Mouse (Mus musculus) erythroid progenitor cell, adult 5-6 weeks (primary cell): ENCODE data around the gene Clca4b. TPM values are rescaled to one million over a fixed set of nuclear protein-coding genes. Genes with fewer than 3 reads are reported as not detected.
A peak's percentile ranks its signal among the peaks of the same experiment; 100 is the strongest.
"Not testable (repeated sequence)": the region's sequence is repeated elsewhere in the genome, so short reads cannot be mapped to it uniquely, and the experiment has no call there.

Experiments used
- ATAC-seq: replicated peaks from 2 replicates; pipeline ENCODE4 v1.8.0; 2016; ENCODE audit warnings: moderate number of reproducible peaks, mild to moderate bottlenecking, moderate TSS enrichment, inconsistent platforms; ENCODE audit not compliant: poor library complexity, low FRiP score, severe bottlenecking
- total RNA-seq, 2 experiments: library from RNA; stranded (forward) in 1 of 2; stranded (reverse) in 1 of 2; fragments of 150-400 nt in 1 of 2; fragments of 186-747, 209-891 nt in 1 of 2; gene quantifications; 2 replicates each; pipeline versions ENCODE4 v1.2.3 to v1.2.4; 2015 to 2017; ENCODE audit warnings: low replicate concordance in 2 of 2

The Clca4b gene
- total RNA-seq (2015; ENCODE audit: low replicate concordance) (not detected in 2 replicates), total RNA-seq (2017; ENCODE audit: low replicate concordance) (not detected in 2 replicates)

DNA sequence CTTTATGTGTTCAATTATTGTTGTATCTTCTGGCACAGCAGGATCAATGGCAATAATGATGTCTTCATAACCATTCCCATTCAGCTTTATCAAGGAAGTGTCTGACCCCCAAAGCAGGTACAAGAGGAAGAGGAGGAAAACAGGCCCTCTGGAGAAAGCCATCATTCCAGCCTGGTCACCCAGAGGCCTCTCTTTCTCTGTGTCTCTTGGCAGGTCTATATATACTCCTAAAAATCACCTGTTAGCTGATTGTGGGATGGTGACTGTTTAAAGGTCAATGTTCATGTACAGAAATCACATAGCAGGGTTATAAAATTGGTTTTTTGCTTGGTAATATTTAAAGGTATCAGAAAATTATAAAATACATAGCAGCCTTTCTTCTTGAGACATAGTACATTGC lies at the start of gene Clca4b:
TSS of gene Clca4b (minus strand) at position 195 of the 400 bp plus-strand sequence.
- no peak for ATAC-seq

DNA sequence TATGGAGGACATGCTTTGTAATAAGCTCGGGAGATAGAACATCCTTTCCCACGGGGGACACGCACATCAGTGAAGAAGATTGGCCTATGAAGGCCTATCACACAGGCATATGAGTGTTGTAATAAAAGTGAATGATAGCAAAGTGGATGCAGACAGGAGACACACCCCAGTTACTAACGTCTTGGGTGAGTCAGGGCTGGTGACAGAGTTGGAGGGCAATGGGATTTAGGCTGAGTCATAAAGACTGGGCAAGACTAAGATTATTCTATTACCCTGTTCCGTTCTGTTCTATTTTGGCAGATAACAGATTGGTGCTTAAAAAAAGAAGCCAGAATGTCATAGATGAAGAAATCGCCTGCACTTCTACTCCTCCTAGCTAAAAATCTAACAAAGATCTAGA lies 48.2 kb upstream of the Clca4b start:
- ATAC-seq = no peak

DNA sequence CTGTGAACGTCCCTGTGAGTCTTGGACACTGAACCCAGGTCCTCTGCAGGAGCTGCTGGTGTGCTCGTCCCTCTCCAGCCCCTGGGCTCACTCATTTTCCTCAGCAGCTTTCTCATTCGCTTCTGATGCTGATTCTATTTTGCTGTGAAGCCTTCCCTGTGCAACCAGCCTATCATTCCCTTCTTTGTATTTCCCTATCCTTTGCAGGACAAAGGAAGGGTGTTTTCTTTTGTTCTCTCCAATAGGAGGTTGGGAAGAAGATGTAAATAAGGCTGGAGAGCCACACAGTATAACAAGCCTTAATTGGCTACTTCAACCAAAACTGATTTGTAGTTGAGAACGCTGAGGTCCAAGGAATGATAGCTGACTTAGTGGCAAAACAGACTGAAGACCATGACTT lies 45.3 kb upstream of the Clca4b start:
- ATAC-seq = no peak

GRCm38 (mm10) chr3:144976091-144976490 lies 43.8 kb upstream of the Clca4b start:
- ATAC-seq = no peak

DNA sequence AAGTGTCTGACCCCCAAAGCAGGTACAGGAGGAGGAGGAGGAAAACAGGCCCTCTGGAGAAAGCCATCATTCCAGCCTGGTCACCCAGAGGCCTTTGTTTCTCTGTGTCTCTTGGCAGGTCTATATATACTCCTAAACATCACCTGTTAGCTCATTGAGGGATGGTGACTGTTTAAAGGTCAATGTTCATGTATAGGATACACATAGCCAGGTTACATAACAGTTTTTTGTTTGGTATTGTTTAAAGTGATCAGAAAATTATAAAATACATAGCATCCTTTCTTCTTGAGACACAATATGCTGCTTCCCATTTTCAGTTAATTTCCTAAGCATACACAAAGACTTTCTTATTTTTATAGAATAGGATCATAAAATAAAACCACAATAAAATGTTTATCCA lies 42.6 kb upstream of the Clca4b start, which contains the start of gene Clca4a:
TSS of gene Clca4a (minus strand) at position 101 of the 400 bp plus-strand sequence.
- no peak for ATAC-seq

DNA sequence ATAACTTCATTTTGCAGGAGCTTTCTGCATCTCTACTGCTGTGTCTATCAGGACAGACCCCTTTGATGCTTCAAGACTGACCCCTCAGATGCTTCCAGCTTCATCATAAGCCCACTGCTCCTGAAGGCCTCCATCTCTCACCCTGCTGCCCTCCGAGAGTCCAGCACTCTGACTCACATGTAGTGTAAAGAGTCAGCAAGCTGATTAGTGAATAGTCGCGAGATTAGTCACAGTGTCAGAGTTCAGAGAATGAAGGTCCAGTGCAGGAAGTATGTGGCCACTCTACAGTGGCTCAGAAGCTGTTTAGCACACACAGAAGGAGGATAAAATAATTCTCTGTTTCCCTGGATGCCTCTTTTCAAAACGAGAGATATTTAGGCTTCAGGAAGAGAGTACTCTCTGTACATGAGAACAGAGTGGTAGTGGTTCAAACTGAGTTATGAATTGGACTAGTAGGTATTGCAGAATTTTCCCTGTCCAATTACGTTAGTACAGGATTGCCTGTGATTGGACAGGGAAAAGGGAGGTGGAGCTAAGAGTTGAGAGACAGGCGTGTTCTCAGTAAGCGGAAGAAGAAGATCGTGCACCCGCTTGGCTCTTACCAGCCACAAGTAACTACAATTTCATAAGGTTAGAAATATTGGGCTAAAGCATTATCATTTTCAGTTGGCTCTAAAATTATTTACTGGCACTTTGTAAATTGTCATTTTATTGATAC lies 39.4 kb upstream of the Clca4b start:
- ATAC-seq = no peak

DNA sequence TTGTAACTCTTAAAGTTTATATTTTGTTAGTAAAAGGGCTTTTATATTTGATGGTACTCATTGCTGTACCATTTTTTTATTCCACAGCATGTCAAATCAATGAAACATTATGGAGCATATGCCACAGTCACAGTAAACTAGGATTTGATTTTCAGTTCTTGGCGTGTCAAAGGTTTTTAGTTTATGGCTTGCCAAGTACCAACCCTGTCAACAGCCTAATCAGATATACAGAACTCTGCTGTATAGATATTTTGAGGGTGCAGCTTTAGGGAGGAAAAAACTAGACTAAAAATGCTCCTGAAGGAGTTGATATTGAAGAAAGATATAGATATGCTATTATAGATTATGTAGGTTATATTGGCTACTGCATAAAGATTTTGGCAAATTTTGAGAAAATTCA lies 37.4 kb upstream of the Clca4b start:
- no peak for ATAC-seq

GRCm38 (mm10) chr3:144966074-144966473 lies 33.7 kb upstream of the Clca4b start:
- ATAC-seq = no peak

DNA sequence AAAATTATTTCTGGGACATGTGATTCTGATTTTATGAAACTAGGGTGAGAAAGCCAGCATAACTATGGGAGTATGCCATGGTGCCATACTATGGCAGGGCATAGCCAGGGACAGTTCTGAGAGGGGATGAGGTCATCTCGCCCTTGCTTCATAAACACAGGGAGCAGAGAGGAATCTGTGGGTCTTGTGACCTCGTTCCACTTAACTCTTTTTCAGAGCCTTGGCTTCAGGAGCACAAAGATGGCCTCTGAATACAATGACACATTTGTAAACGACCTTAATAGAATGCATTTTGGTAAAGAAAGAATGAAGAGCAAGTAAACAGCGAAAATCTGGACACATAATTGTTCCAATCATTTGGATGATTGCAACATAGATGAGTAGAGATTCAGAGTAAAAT lies 18.5 kb upstream of the Clca4b start:
- ATAC-seq = no peak

DNA sequence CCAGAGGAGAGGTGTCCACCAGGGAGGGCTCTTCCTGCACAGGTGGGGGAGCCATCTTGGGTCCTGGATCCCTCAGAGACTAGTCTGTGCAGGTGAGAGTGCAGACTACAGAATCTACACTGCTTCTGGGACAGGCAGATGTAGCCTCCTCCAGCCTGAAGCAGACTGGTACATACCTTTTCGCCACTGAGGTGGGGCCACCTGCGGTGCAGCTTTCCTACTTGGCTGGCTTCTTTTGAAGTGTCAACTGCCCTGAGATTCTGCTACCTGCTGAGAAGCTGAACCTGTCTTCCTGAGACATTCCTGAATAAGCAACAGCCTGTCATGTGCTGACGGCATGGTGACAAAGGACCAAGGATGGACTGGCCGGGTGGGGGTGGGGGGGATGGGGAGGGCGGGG lies 15.0 kb upstream of the Clca4b start:
- not testable (repeated sequence) for ATAC-seq

DNA sequence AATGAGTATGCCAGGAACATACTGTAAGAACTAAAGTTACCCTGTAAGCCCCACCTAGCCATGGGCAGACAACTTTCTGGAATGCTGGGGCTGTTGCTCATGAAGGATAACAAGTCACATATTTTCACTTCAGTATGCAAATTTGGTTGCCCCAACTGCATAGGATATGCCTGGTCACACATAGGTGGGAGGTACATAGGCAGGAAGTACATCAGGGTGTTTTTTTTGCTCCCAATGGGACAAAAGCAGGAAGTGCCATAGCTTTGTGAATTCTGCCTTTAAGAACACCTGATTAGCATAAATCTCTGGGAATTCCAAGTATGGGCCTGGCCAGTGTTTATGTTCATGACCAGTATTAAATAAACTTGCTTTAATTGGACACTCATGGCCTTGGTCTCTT lies 1.3 kb upstream of the Clca4b start:
- ATAC-seq = not testable (repeated sequence)

DNA sequence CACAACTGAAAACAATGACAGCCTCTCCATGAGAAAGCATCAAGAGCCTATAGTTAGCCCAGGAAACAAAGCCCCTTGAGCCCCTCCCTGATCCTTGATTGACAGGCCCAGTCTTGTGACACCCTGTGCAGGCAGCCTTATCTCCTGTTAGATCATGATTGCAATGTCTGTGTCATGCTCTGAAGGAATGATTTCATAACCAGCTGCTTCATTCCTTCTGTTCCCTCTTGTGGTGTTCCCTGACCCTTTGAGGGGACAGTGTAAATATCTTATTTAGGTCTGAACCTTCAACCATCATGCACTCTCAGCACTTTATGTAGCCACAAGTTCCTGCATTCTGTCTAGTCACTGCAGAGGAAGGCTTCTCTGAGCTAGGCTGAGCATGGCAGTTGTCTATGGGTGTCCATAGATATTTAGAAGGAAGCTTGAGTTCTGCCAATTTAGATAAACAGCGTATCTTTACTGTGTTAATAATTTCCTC lies 722 bp upstream of the Clca4b start:
- no peak for ATAC-seq

- ATAC-seq = no peak
Measured at GRCm38 (mm10) chr3:144914014-144914413, 18.3 kb downstream of the Clca4b start.

DNA sequence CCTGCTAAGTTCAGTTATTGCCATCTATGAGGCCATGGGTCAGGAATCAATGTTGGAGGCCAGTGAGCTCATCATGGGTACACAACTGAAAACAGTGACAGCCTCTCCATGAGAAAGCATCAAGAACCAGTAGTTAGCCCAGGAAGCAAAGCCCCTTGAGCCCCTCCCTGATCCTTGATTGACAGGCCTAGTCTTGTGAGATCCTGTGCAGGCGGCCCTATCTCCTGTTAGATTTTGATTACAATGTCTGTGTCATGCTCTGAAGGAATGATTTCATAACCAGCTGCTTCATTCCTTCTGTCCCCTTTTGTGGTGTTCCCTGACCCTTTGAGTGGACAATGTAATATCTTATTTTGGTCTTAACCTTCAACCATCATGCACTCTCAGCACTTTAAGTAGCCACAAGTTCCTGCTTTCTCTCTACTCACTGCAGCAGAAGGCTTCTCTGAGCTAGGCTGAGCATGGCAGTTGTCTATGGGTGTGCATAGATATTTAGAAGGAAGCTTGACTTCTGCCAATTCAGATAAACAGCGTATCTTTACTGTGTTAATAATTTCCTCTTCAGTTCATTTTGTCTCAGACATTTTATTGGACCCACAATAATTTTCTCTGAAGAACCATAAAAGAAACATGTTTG lies 35.2 kb downstream of the Clca4b start:
- 0 out of 2 replicates have a peak, but pooled peaks have one; percentile 25 for ATAC-seq

DNA sequence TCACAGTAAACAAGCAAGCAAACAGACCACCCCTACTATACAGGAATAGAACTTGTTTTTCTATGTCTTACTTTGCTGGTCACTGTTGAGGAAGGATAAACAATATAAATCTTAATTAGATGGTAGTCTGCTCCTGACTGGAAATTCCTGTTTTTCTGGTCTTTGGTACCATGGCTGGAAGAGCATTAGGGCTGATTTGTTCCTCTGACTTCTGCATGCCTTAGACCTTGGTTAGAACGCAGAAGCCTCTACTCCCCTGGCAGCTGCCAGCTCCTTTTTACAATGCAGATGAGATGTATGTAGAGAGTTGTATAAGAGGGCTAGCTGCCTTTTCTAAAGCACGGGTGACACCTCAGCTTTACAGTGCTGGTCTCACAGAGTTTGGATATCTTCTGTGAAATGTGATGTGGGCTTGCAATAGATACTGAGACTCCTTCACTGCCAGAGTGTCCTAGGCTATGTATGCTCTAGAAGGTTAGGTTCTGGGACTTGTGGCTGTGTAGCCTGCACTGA lies 42.0 kb downstream of the Clca4b start:
- ATAC-seq = no peak

DNA sequence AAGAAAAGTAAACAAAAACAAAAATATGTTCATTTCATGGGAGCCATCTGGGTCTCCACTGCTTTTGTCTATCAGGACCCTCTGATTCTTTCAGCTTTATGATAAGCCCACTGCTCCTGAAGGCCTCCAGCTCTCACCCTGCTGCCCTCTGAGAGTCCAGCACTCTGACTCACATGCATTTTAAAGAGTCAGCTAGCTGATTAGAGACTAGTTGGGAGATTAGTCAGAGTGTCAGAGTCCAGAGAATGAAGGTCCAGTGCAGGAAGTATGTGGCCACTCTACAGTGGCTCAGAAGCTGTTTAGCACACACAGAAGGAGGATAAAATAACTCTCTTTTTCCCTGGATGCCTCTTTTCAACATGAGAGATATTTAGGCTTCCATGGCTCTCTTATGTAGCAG lies 45.4 kb downstream of the Clca4b start:
- no peak for ATAC-seq

DNA sequence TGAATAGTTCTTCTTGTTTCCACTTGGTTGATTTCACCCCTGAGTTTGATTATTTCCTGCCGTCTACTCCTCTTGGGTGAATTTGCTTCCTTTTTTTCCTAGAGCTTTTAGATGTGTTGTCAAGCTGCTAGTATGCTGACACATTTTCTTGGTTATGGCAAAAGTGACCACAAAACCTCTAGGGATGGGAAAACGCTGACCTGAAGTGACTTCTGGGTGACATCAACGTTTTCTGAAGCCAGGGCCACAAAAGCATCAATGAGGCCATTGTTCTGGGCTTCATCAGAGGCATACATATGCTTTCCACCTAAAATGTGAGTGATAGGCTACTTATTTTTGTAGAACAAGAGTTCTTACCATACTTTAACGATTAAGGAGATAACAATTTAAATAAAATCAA lies 60.3 kb downstream of the Clca4b start:
- ATAC-seq = not testable (repeated sequence)
